Mouse (Mus musculus): Measurements from ENCODE around the gene Scel. TPM values are rescaled to one million over a fixed set of nuclear protein-coding genes. Genes with fewer than 3 reads are reported as not detected.

The Scel gene
- total RNA-seq, 2 experiments from 2014 or later = 0.10 TPM; not detected in 1

GRCm38 (mm10) chr14:103650413-103651101 lies 137.4 kb downstream of the Scel start:
- peak in 1 of 2 experiments; percentile 24 for DNase-seq (ENCODE audit: low spot score in 2 of 2)

- DNase-seq (ENCODE audit: low spot score in 2 of 2) = no peak
Observed at GRCm38 (mm10) chr14:103651106-103651505, 138.0 kb downstream of the Scel start.

GRCm38 (mm10) chr14:103651562-103651961 lies 138.4 kb downstream of the Scel start:
- DNase-seq (ENCODE audit: low spot score in 2 of 2) = no peak

GRCm38 (mm10) chr14:103652524-103652923 lies 139.4 kb downstream of the Scel start:
- no peak for DNase-seq (ENCODE audit: low spot score in 2 of 2)

GRCm38 (mm10) chr14:103653800-103654199 lies 140.7 kb downstream of the Scel start:
- no peak for DNase-seq (ENCODE audit: low spot score in 2 of 2)

GRCm38 (mm10) chr14:103655448-103655847 lies 142.3 kb downstream of the Scel start:
- DNase-seq (ENCODE audit: low spot score in 2 of 2) = no peak

- no peak for DNase-seq (ENCODE audit: low spot score in 2 of 2)
Observed at GRCm38 (mm10) chr14:103657876-103658275, 144.7 kb downstream of the Scel start.

Small RNA genes lying within 50 kb of the gene (microRNA-seq; reads per million reads assigned to microRNA genes)
- gene Gm22877 = not detected

Other genes starting within 250 kb of the Scel start
- gene Mycbp2, start 166.5 kb upstream of the Scel start, total RNA-seq (2021) = 10 to 100 TPM; 29.1 to 32.1 TPM
- gene Slain1, start 136.9 kb downstream of the Scel start, total RNA-seq (2021) = under 1 TPM; 0.44 to 0.47 TPM

All from gastrocnemius, postnatal 4 days (tissue).